Mouse (Mus musculus) embryonic facial prominence, embryonic 14.5 days (tissue): Measurements from ENCODE around the gene Sox5. TPM values are rescaled to one million over a fixed set of nuclear protein-coding genes. Genes with fewer than 3 reads are reported as not detected.

ENCODE experiments used
- ATAC-seq: fragments of 200-750 bp; cut with Nextera tagmentation; 2 replicates; pipeline ENCODE4 v1.8.0; 2017; ENCODE audit warnings: low read depth, moderate number of reproducible peaks, moderate TSS enrichment
- DNase-seq: peaks from one replicate; pipeline ENCODE4 v3.0.0-alpha.2; 2015; ENCODE audit warnings: low spot score
- H3K27ac ChIP-seq: fragments of 300-500 bp; sonication (generic); replicated peaks from 2 replicates; pipeline ENCODE4 v1.5.1; 2014; ENCODE audit warnings: low read depth, mild to moderate bottlenecking, low read length, moderate library complexity
- H3K27me3 ChIP-seq: fragments of 300-500 bp; sonication (generic); replicated peaks from 2 replicates; pipeline ENCODE4 v1.6.1; 2014; ENCODE audit warnings: low read length; ENCODE audit not compliant: control insufficient read depth, insufficient read depth
- H3K36me3 ChIP-seq: fragments of 300-500 bp; sonication (generic); 2 replicates; pipeline ENCODE4 v1.6.1; 2014; ENCODE audit warnings: low read length, mixed read lengths; ENCODE audit not compliant: control insufficient read depth, insufficient read depth
- H3K4me1 ChIP-seq: fragments of 300-500 bp; sonication (generic); 2 replicates; pipeline ENCODE4 v1.6.1; 2014; ENCODE audit warnings: antibody characterized with exemption, low read length; ENCODE audit not compliant: control insufficient read depth, insufficient read depth
- H3K4me2 ChIP-seq: fragments of 300-500 bp; sonication (generic); 2 replicates; pipeline ENCODE4 v1.6.1; 2014; ENCODE audit warnings: low read depth, mild to moderate bottlenecking, low read length, moderate library complexity, mixed read lengths
- H3K4me3 ChIP-seq: fragments of 300-500 bp; sonication (generic); 2 replicates; pipeline ENCODE4 v1.5.1; 2014; ENCODE audit warnings: low read depth, mild to moderate bottlenecking, low read length
- H3K9ac ChIP-seq: fragments of 300-500 bp; sonication (generic); 2 replicates; pipeline ENCODE4 v1.6.1; 2014; ENCODE audit warnings: low read depth, mild to moderate bottlenecking, low read length, moderate library complexity, mixed read lengths
- H3K9me3 ChIP-seq: fragments of 300-500 bp; sonication (generic); 2 replicates; pipeline ENCODE4 v1.6.1; 2016; ENCODE audit warnings: low read length; ENCODE audit not compliant: control insufficient read depth
- WGBS: fragments of 180-500 bp; shearing (Covaris S2); extraction: QIAGEN DNeasy Blood & Tissue Kit; methylation state at CpG from one replicate; pipeline ENCODE4 v1.1.7; 2014; 5-methylcytosine and 5-hydroxymethylcytosine counted together
- polyA plus RNA-seq: library from polyadenylated mRNA; unstranded; fragments of >200 nt; fragmentation: Nextera tagmentation; extraction: Ambion mirVana; gene quantifications from 2 replicates; pipeline ENCODE4 v1.2.1, GENCODE M21; 2014

Gene Sox5
- polyA plus RNA-seq, 1 experiment from 2014 or later, result 10.8 TPM

- H3K9me3 ChIP-seq, result no peaks in the 10 kb centered on the region
- H3K9ac ChIP-seq, result no peak overlapping the region
- no peak for DNase-seq
- H3K4me1 ChIP-seq, result no peaks in the 10 kb centered on the region
- no peaks in the 10 kb centered on the region for H3K27me3 ChIP-seq
- ATAC-seq, result no peak
- H3K4me3 ChIP-seq, result no peak overlapping the region
- H3K4me2 ChIP-seq, result no peak overlapping the region
- H3K36me3 ChIP-seq, result no peaks in the 10 kb centered on the region
- no peak overlapping the region for H3K27ac ChIP-seq
- 67% methylated on average over 5 of the region's 5 CpGs for WGBS
Observed at GRCm38 (mm10) chr6:144444367-144444766, 337.4 kb downstream of the Sox5 start.

- WGBS, result 64% methylated on average over 1 of the region's 1 CpGs
- Histone ChIP-seq H3K27ac (no peak overlapping the region), H3K4me2 (no peak overlapping the region), H3K27me3 (no peaks in the 10 kb centered on the region), H3K4me1 (no peaks in the 10 kb centered on the region), H3K9ac (no peak overlapping the region), H3K4me3 (no peak overlapping the region), H3K36me3 (no peaks in the 10 kb centered on the region), H3K9me3 (no peaks in the 10 kb centered on the region)
- DNase-seq, result no peak
- ATAC-seq, result no peak
Observed at GRCm38 (mm10) chr6:144443681-144444080, 338.1 kb downstream of the Sox5 start.

- Histone ChIP-seq H3K4me2 (no peak overlapping the region), H3K27ac (no peak overlapping the region), H3K4me1 (no peaks in the 10 kb centered on the region), H3K36me3 (no peaks in the 10 kb centered on the region), H3K4me3 (no peak overlapping the region), H3K9ac (no peak overlapping the region), H3K9me3 (no peaks in the 10 kb centered on the region), H3K27me3 (no peaks in the 10 kb centered on the region)
- 69% methylated on average over 5 of the region's 5 CpGs for WGBS
- no peak for DNase-seq
- no peak for ATAC-seq
Observed at GRCm38 (mm10) chr6:144429276-144429675, 352.5 kb downstream of the Sox5 start.

GRCm38 (mm10) chr6:144408030-144408429 is 373.7 kb downstream of the Sox5 start:
- no peaks in the 10 kb centered on the region for H3K36me3 ChIP-seq
- no peaks in the 10 kb centered on the region for H3K27me3 ChIP-seq
- no peak overlapping the region for H3K9ac ChIP-seq
- DNase-seq, result no peak
- H3K27ac ChIP-seq, result no peak overlapping the region
- H3K9me3 ChIP-seq, result no peaks in the 10 kb centered on the region
- no peak for ATAC-seq
- no peak overlapping the region for H3K4me2 ChIP-seq
- 90% methylated on average over 3 of the region's 3 CpGs for WGBS
- H3K4me1 ChIP-seq, result no peaks in the 10 kb centered on the region
- H3K4me3 ChIP-seq, result no peak overlapping the region

- DNase-seq (peak; percentile 26), ATAC-seq (no peak)
- Histone ChIP-seq H3K4me3 (no peak overlapping the region), H3K27ac (no peak overlapping the region), H3K9me3 (no peaks in the 10 kb centered on the region), H3K27me3 (no peaks in the 10 kb centered on the region), H3K36me3 (no peaks in the 10 kb centered on the region), H3K4me1 (no peaks in the 10 kb centered on the region), H3K9ac (no peak overlapping the region), H3K4me2 (peak overlapping the region; percentile 21; the same call in 1 of the 2 replicates)
- WGBS, result 33% methylated on average over 10 of the region's 10 CpGs
Observed at GRCm38 (mm10) chr6:144398115-144398514, 383.7 kb downstream of the Sox5 start.

GRCm38 (mm10) chr6:144393151-144393550 is 388.6 kb downstream of the Sox5 start:
- Histone ChIP-seq H3K4me2 (no peak overlapping the region), H3K9me3 (no peaks in the 10 kb centered on the region), H3K27me3 (no peaks in the 10 kb centered on the region), H3K36me3 (no peaks in the 10 kb centered on the region), H3K4me1 (no peaks in the 10 kb centered on the region), H3K27ac (no peak overlapping the region), H3K4me3 (no peak overlapping the region), H3K9ac (no peak overlapping the region)
- DNase-seq, result no peak
- WGBS, result 60% methylated on average over 6 of the region's 6 CpGs
- no peak for ATAC-seq

GRCm38 (mm10) chr6:144389333-144390054 is 392.3 kb downstream of the Sox5 start:
- Histone ChIP-seq H3K27ac (no peak overlapping the region), H3K4me2 (no peak overlapping the region), H3K4me3 (no peak overlapping the region), H3K9me3 (no peaks in the 10 kb centered on the region), H3K9ac (no peak overlapping the region), H3K4me1 (no peaks in the 10 kb centered on the region), H3K27me3 (no peaks in the 10 kb centered on the region), H3K36me3 (no peaks in the 10 kb centered on the region)
- WGBS, result 56% methylated on average over 14 of the region's 14 CpGs
- ATAC-seq (0 out of 2 replicates have a peak, but pooled peaks have one; percentile 22), DNase-seq (no peak)

GRCm38 (mm10) chr6:144387539-144388255 is 394.1 kb downstream of the Sox5 start:
- Histone ChIP-seq H3K9me3 (no peaks in the 10 kb centered on the region), H3K36me3 (no peaks in the 10 kb centered on the region), H3K9ac (no peak overlapping the region), H3K27ac (no peak overlapping the region), H3K4me3 (no peak overlapping the region), H3K4me2 (no peak overlapping the region), H3K27me3 (no peaks in the 10 kb centered on the region), H3K4me1 (no peaks in the 10 kb centered on the region)
- WGBS, result 78% methylated on average over 17 of the region's 17 CpGs
- no peak for DNase-seq
- no peak for ATAC-seq
